Mouse (Mus musculus) liver, postnatal 0 days (tissue): ENCODE data around the gene Sart3. TPM values are rescaled to one million over a fixed set of nuclear protein-coding genes. Genes with fewer than 3 reads are reported as not detected.

ENCODE experiments used
- ATAC-seq: fragments of 200-750 bp; cut with Nextera tagmentation; 2 replicates; pipeline ENCODE4 v1.8.0; 2017; ENCODE audit warnings: mild to moderate bottlenecking, moderate library complexity
- DNase-seq: peaks from one replicate; pipeline ENCODE4 v3.0.0-alpha.2; 2016
- H3K27ac ChIP-seq: fragments of 300-500 bp; sonication (generic); 2 replicates; pipeline ENCODE4 v1.5.1; 2014; ENCODE audit warnings: antibody characterized with exemption, moderate library complexity, mild to moderate bottlenecking, low read depth
- H3K27me3 ChIP-seq: fragments of 300-500 bp; sonication (generic); 2 replicates; pipeline ENCODE4 v1.6.1; 2014; ENCODE audit warnings: low read length, control low read depth, mixed read lengths; ENCODE audit not compliant: insufficient read depth
- H3K36me3 ChIP-seq: fragments of 300-500 bp; sonication (generic); replicated peaks from 2 replicates; pipeline ENCODE4 v1.6.1; 2014; ENCODE audit warnings: mild to moderate bottlenecking, control low read depth, low read length, moderate library complexity, mixed read lengths; ENCODE audit not compliant: insufficient read depth
- H3K4me1 ChIP-seq: fragments of 300-500 bp; sonication (generic); 2 replicates; pipeline ENCODE4 v1.6.1; 2014; ENCODE audit warnings: antibody characterized with exemption, mild to moderate bottlenecking, control low read depth; ENCODE audit not compliant: insufficient read depth
- H3K4me2 ChIP-seq: fragments of 300-500 bp; sonication (generic); 2 replicates; pipeline ENCODE4 v1.6.1; 2014; ENCODE audit warnings: low read depth, mild to moderate bottlenecking, low read length, moderate library complexity, mixed read lengths
- H3K4me3 ChIP-seq: fragments of 300-500 bp; sonication (generic); 2 replicates; pipeline ENCODE4 v1.5.1; 2014; ENCODE audit warnings: low read depth, low read length
- H3K9ac ChIP-seq: fragments of 300-500 bp; sonication (generic); replicated peaks from 2 replicates; pipeline ENCODE4 v1.6.1; 2014; ENCODE audit warnings: mild to moderate bottlenecking, moderate library complexity
- H3K9me3 ChIP-seq: fragments of 300-500 bp; sonication (generic); 2 replicates; pipeline ENCODE4 v1.6.1; 2016; ENCODE audit warnings: mild to moderate bottlenecking, control low read depth, low read length, mixed read lengths
- CTCF ChIP-seq: sonication (generic); IDR thresholded peaks from 2 replicates; pipeline ENCODE4 v1.5.1; 2016; ENCODE audit warnings: antibody characterized with exemption, low read depth
- EP300 ChIP-seq: IDR thresholded peaks from 2 replicates; pipeline ENCODE4 v1.6.1; 2016; ENCODE audit warnings: antibody characterized with exemption, low read depth, mild to moderate bottlenecking
- WGBS: fragments of 180-500 bp; shearing (Covaris S2); extraction: QIAGEN DNeasy Blood & Tissue Kit; methylation state at CpG from one replicate; pipeline ENCODE4 v1.1.7; 2014; ENCODE audit not compliant: insufficient replicate concordance; 5-methylcytosine and 5-hydroxymethylcytosine counted together
- polyA plus RNA-seq: library from polyadenylated mRNA; unstranded; fragments of >200 nt; fragmentation: Nextera tagmentation; extraction: Ambion mirVana; gene quantifications from 2 replicates; pipeline ENCODE4 v1.2.1, GENCODE M21; 2015

Gene Sart3
- polyA plus RNA-seq, 1 experiment from 2014 or later = 7.9 TPM

DNA sequence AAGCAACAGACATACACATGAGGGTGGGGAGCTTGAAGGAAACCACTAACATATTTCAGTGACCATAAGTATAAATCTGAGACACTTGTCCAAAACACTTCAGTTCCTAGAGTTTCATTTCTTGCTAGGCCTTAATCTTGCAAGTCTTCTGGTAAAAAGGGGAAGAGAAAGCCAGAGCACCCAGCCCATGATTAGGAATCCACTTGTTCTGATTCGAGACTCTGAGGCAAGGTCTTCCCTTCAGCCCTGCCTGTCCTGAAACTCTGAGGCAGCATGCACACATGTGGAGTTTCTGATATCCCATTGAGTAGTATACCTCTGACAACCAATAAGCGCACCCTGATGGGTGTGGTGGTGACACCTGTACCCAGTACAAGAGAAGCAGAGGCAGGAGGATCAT, 10.7 kb downstream of the Sart3 start:
- Histone ChIP-seq H3K4me3 (no peak overlapping the region), H3K4me1 (no peaks in the 10 kb centered on the region), H3K36me3 (peaks cover 73% of the 10 kb centered on the region), H3K27me3 (no peaks in the 10 kb centered on the region), H3K9ac (no peak overlapping the region), H3K4me2 (no peak overlapping the region), H3K9me3 (no peaks in the 10 kb centered on the region), H3K27ac (no peak overlapping the region)
- ATAC-seq (no peak), DNase-seq (no peak)
- no peak for TF ChIP-seq EP300
- no peak for TF ChIP-seq CTCF
- 72% methylated on average over 2 of the region's 2 CpGs for WGBS

DNA sequence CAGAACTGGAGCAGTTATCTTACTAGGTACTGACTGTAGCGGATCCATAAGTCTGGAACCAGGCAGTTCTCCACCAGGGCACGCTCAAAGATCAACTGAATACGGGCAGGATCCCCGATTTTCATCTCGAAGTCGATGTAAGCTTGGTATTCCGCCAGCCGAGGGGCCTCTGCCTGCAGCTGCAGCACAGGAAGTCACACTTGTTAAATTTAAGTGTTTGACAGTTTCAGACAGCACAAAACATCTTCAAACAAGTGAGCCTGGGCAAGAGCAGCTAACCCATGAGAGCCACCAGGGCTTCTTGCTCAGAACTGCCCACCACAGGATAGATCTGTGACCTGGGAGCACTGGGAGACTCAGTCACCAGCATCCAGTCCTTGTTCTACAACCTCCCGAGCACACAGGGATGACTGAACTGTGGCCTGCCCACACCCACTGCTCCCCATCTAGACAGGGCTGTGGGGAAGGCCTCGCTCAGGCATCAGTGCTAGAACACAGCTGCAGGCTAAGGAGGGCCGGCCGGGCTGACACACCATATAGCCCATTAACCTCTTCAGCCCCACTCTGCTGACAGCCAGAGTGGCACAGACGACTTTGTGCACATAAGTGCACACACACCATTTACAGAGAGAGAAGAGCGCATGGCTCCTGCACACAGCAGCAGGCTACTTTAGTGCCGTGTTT, 16.8 kb downstream of the Sart3 start:
- WGBS = 81% methylated on average over 15 of the region's 15 CpGs
- ATAC-seq = no peak

DNA sequence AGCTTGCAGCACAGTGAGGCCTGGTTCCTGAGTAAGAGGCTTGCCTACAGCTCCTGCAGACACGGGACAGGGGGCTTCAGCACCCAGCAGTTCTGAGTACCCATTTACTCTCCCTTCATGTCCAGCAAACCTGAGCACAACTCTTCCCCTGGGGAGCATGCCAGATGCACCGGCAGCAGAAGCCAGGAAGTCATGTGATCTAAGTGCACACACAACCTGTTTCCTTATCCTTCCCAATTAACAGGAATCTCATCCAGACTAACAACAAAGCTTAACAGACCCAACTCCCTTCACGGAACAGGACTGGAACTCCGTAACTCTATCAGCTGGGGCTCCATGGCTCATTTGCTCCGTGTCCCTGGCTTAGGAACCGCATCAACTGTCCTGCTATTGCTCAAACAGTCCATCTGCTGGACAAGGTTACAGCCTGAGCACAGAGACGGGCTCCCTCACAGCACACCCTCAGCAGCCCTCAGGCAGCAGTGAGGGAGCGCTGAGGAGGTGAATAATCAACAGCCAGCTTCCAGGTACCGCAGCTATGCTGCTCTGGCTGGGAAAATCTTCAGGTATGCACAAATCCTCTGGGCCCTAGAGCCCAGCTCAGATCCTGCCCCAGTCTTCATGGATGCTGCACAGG, 20.7 kb downstream of the Sart3 start:
- no peak for TF ChIP-seq CTCF
- TF ChIP-seq EP300 = no peak
- Histone ChIP-seq H3K27me3 (no peaks in the 10 kb centered on the region), H3K9me3 (no peaks in the 10 kb centered on the region), H3K4me1 (no peaks in the 10 kb centered on the region), H3K36me3 (peaks cover 86% of the 10 kb centered on the region), H3K4me3 (no peak overlapping the region), H3K4me2 (no peak overlapping the region), H3K9ac (no peak overlapping the region), H3K27ac (no peak overlapping the region)
- ATAC-seq = no peak
- no peak for DNase-seq
- 89% methylated on average over 9 of the region's 9 CpGs for WGBS

More for the DNA sequence above, 16.8 kb downstream of the Sart3 start:
- Histone ChIP-seq H3K9ac (no peak overlapping the region), H3K27ac (no peak overlapping the region), H3K9me3 (no peaks in the 10 kb centered on the region), H3K4me1 (no peaks in the 10 kb centered on the region), H3K4me2 (no peak overlapping the region), H3K36me3 (peaks cover 93% of the 10 kb centered on the region), H3K27me3 (no peaks in the 10 kb centered on the region), H3K4me3 (no peak overlapping the region)
- TF ChIP-seq CTCF (no peak), EP300 (no peak)
- DNase-seq = no peak

DNA sequence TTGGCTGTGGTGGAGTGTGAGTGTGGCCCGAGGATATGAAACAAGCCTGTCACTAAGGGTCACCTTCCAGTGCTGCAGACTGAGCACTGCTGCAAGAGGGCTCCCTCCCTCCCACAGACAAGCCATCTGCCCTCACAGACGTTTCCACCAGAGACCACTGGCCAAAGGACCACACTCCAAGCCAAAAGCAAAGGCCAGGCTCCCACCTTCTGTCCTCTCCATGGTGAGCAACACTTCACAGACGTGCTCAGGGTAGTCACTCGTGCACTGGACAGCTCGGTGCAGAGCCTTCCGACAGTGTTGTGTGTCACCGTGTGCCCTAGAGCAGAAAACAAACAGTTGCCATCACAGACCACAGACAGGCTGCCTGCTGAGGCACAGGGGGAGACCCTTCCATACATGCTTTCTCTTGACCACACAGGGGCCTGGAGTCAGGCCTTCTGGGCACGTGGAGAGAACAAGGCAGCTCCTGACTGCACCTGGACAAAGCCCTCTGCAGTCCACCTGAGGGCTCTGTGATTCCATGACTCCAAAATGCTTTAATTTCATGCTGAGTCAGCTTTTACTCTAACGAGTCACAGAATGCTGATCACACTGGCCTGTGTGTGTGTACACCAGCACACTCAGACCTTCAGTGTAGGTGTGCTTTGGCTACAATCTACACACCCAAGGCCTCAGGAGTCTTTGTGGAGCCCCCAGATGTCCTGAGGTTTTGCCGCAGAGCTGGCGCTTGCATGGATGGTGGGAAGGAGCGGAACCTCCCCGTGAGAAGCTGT, 23.6 kb downstream of the Sart3 start:
- no peaks in the 10 kb centered on the region for H3K27me3 ChIP-seq

DNA sequence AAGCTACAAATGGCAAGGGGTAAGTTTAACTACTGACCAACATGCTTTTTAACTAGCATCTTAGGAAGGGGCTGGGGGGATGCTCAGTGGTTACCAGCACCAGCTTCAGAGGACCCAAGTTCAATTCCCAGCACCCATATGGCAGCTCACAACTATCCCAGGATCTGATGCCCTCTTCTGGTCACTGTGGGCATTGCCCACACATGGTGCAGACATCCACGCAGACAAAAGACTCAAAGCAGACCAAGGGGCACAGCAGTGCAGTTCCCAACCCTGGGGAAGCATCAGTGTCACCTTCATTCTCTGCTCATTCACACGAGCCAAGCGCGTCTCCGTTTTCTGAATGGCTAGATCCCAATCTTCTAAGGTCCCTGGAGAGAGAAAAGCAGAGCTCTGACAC, 24.7 kb downstream of the Sart3 start:
- 93% methylated on average over 5 of the region's 5 CpGs for WGBS
- TF ChIP-seq CTCF (peak; percentile 37), EP300 (no peak)
- Histone ChIP-seq H3K9ac (no peak overlapping the region), H3K4me2 (no peak overlapping the region), H3K9me3 (no peaks in the 10 kb centered on the region), H3K36me3 (peaks cover 86% of the 10 kb centered on the region), H3K27me3 (no peaks in the 10 kb centered on the region), H3K27ac (no peak overlapping the region), H3K4me3 (no peak overlapping the region), H3K4me1 (no peaks in the 10 kb centered on the region)
- no peak for DNase-seq
- ATAC-seq = no peak

More for the DNA sequence above, 23.6 kb downstream of the Sart3 start:
- no peak overlapping the region for H3K27ac ChIP-seq
- H3K4me3 ChIP-seq = no peak overlapping the region
- WGBS = 91% methylated on average over 13 of the region's 13 CpGs
- H3K9ac ChIP-seq = no peak overlapping the region
- no peaks in the 10 kb centered on the region for H3K9me3 ChIP-seq
- H3K4me1 ChIP-seq = no peaks in the 10 kb centered on the region
- no peak overlapping the region for H3K4me2 ChIP-seq
- ATAC-seq = no peak
- no peak for DNase-seq
- peaks cover 86% of the 10 kb centered on the region for H3K36me3 ChIP-seq
- TF ChIP-seq EP300 (no peak), CTCF (no peak)

DNA sequence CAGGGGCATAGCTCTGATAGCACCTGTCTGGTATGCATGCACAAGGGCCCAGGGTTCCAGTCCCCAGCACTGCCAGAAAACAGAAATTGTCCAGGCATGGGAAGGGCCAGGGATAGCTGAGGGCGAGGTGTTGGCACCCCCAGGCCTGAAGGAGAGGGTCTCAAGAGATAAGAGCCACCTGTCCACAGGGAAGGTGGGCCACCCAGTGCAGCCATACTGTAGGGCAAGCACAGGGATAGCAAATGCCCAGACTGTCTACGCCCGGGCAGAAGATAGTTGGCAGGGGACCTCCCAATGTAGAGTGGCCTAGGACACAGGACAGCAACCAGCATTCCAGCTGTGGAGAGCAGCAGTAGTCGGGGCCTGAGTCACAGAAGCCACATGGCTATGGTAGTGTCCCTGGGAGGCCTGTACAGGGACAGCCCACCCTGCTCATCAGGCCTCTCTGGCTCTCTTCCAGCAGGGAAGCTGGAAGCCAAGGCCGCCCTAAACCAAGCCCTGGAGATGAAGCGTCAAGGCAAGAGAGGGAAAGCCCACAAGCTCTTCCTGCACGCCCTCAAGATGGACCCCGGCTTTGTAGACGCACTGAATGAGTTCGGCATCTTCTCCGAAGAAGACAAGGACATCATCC, 34.6 kb downstream of the Sart3 start:
- ATAC-seq (no peak), DNase-seq (no peak)
- Histone ChIP-seq H3K9ac (no peak overlapping the region), H3K4me2 (no peak overlapping the region), H3K36me3 (peaks cover 46% of the 10 kb centered on the region), H3K4me3 (no peak overlapping the region), H3K27me3 (no peaks in the 10 kb centered on the region), H3K4me1 (peaks cover 15% of the 10 kb centered on the region), H3K27ac (no peak overlapping the region), H3K9me3 (no peaks in the 10 kb centered on the region)
- WGBS = 90% methylated on average over 11 of the region's 11 CpGs
- no peak for TF ChIP-seq EP300
- TF ChIP-seq CTCF = no peak
